Mouse (Mus musculus): ENCODE results near the gene Zkscan16. TPM values are rescaled to one million over a fixed set of nuclear protein-coding genes. Genes with fewer than 3 reads are reported as not detected.

Gene Zkscan16
- total RNA-seq, 2 experiments from 2014 or later = 49.5 to 49.8 TPM

DNA sequence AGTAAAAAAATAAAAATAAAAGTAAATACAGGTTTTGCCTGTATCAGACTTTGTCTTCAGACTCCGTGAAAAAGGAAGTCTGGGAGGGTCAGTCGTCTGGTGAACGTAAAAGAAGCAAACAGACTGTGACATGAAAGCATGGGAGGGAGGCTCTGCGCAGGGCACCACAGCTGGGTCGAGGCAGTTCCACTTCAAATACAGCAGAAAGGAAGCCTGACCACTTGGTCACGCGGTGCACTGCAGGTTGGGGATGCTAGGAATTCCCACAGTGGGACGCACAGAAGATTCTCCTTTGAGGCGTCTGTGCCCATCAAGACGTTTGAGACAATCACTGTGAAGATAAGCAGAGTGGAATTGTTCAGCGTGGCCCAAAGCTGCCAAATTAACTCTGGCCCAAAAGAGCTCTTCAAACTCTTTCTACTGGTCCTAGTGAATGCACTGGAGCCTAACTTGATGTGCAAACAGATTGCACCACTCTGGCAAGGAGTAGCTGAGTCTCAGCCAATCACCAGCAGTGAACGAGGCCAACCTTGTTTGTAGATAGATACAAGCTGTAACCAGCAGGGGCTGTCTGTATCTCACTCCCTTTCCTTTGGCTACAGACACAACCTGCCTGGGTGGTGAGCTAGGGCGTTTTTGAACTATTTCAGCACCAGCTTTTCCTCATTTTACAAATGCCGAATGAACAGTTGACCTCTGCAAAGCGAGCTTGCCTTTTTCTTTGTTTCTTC lies 8.5 kb upstream of the Zkscan16 start:
- intact Hi-C loops (cut with DNase I) = no loop called here
- DNase-seq (ENCODE audit: low spot score in 2 of 2) = peak in 1 of 2 experiments; percentile 6

DNA sequence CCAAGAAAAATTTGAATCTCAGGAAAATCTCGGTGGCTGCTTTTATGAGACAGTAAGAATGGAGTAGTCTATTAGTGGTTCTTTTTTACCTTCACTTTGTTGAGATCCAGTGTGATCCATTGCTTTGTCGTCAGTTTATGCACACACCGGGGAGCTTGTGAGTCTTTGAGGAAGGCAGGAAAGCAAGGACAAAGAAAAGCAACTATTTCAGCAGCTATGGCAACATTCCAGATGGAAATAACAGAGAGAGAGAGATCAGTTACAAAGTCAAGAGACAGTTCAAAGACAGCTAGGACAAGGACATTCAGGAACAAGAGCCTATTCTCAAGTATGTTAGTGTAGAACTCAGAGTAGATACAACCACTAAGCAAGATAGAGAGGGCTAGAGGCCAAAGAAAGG lies 7.6 kb upstream of the Zkscan16 start:
- intact Hi-C loops (cut with DNase I) = no loop called here
- DNase-seq (ENCODE audit: low spot score in 2 of 2) = no peak

GRCm38 (mm10) chr4:58941638-58942037 lies 1.8 kb upstream of the Zkscan16 start:
- no peak for DNase-seq (ENCODE audit: low spot score in 2 of 2)
- intact Hi-C loops (cut with DNase I) = loop anchor here (2.0 kb wide), 1 partner anchor 29 kb away; the partner anchor contains the start of gene Ecpas

- intact Hi-C loops (cut with DNase I) = loop anchor here (2.0 kb wide), 1 partner anchor 30 kb away; the partner anchor contains the start of gene Ecpas
- no peak for DNase-seq (ENCODE audit: low spot score in 2 of 2)
These were observed 486 bp upstream of the Zkscan16 start for GRCm38 (mm10) chr4:58942942-58943341.

DNA sequence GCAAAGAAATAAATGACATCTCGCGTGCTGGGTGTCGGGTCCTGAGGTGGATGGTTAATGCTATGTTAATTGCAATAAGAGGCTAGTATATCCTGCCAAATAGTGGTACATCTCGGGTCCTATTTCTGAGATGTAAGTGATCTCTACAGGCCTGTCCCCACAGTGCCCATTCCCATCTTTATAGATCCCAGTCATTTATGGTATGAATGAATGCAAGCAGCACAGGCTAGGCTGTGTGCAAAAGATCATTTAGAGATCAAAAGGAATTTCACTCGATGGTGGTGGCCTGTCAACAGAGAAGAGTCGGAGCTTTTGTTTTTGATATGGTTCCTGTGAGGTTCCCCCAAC lies 752 bp downstream of the Zkscan16 start:
- intact Hi-C loops (cut with DNase I) = no loop called here
- DNase-seq (ENCODE audit: low spot score in 2 of 2) = no peak

GRCm38 (mm10) chr4:58944695-58945094 lies 1.3 kb downstream of the Zkscan16 start:
- peak in 1 of 2 experiments; percentile 50 for DNase-seq (ENCODE audit: low spot score in 2 of 2)
- intact Hi-C loops (cut with DNase I) = no loop called here

DNA sequence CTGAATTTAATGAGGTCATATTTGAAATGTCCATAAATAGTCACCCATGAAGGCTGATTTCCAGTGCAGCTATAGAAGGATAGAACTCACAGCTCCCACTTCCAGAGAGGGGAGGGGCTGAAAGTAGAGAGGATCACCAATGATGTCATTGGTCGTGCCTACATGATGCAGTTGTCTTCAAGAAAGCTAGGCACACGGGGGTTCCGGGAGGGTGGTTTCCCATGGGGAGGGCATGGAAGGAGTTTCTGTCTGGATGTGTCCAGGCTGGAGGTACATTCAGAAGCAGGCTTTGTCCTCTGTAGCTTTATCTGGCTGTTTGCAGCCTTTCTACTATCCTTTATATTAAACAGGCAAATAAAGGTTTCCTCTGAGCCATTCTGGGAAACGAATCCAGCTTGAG lies 5.0 kb downstream of the Zkscan16 start:
- DNase-seq (ENCODE audit: low spot score in 2 of 2) = no peak
- intact Hi-C loops (cut with DNase I) = no loop called here

DNA sequence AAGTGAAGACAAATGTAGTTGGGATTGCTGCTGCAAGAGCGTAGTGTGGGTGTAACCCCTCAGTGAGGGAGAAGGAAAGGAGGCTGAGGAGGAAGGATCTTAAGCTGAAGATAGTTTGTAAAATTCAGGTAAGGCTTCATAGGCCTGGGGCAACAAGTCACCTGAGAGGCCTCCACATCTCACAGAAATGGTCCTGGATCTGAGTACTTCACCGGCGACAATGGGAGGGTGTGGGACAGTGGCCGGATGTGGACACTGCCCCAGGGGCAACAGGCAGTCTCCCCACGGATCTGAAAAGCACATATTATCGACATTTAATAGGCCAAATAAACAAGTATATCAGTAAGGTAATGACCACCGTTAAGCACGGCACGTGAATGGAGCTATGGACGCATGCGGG lies 9.2 kb downstream of the Zkscan16 start:
- DNase-seq (ENCODE audit: low spot score in 2 of 2) = no peak
- intact Hi-C loops (cut with DNase I) = no loop called here

DNA sequence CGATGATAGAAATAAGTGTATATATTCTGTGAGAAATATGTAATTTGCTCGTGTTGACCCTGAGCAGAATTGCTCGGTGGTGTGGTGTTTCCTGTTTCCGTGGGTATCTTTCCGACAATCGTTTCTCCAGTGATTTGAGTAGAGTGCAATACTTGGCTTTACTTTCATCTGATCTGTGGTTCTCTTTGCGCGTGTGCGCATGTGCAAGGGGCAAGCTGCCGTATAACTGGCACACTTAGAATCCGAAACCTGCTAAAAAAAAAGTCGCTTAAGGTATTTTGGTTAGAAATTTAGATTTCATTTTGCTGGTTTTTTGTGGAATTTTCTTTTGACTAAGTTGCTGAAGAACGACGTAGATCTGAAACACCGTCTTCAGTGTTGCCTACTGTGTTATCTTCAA lies 18.3 kb downstream of the Zkscan16 start:
- DNase-seq (ENCODE audit: low spot score in 2 of 2) = no peak
- intact Hi-C loops (cut with DNase I) = no loop called here

GRCm38 (mm10) chr4:58963271-58963670 lies 19.8 kb downstream of the Zkscan16 start:
- intact Hi-C loops (cut with DNase I) = no loop called here
- DNase-seq (ENCODE audit: low spot score in 2 of 2) = no peak

GRCm38 (mm10) chr4:58965136-58965535 lies 21.7 kb downstream of the Zkscan16 start:
- intact Hi-C loops (cut with DNase I) = no loop called here
- DNase-seq (ENCODE audit: low spot score in 2 of 2) = no peak

DNA sequence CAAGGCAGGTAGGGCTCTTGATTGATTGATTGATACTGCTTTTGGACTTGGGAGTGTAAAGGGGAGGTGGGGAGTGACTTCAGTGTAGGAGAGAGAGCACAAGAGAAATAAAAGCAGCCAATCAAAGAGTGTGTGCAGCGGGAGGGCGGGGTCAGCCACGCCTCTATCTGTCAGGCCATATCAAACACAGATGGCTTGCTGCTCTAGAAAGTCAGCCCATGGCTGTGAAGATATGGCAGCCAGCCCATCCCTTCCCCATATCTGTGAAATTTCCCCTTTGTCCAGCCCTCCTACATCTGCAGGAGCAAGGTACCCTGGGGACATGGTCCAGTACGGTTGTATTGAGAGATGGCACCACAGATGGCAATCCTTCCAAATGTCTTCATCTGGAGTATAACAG lies 27.2 kb downstream of the Zkscan16 start:
- DNase-seq (ENCODE audit: low spot score in 2 of 2) = no peak
- intact Hi-C loops (cut with DNase I) = no loop called here

GRCm38 (mm10) chr4:58975711-58976110 lies 32.3 kb downstream of the Zkscan16 start:
- no peak for DNase-seq (ENCODE audit: low spot score in 2 of 2)

GRCm38 (mm10) chr4:58981421-58981820 lies 38.0 kb downstream of the Zkscan16 start:
- intact Hi-C loops (cut with DNase I) = no loop called here
- DNase-seq (ENCODE audit: low spot score in 2 of 2) = no peak

More at GRCm38 (mm10) chr4:58975711-58976110, 32.3 kb downstream of the Zkscan16 start:
- intact Hi-C loops (cut with DNase I) = no loop called here

DNA sequence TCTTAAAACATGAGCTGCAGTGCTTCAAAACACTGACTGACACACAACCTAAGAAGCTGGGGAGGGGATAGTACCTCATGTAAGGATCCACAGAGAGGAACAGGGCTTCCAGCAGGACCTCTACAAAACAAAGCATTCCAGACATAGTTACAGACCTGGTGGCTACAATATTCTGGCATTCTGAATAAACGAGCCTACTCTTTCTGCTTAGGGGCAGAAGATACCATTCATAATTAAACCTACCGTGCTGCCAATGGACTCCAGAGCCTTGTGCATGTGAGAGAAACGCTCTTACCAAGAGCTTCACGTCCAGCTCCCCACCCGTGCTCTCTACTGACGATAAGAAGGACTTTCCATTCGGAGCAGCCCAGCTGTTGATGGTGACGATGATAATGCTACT lies 39.4 kb downstream of the Zkscan16 start:
- DNase-seq (ENCODE audit: low spot score in 2 of 2) = no peak
- intact Hi-C loops (cut with DNase I) = no loop called here

DNA sequence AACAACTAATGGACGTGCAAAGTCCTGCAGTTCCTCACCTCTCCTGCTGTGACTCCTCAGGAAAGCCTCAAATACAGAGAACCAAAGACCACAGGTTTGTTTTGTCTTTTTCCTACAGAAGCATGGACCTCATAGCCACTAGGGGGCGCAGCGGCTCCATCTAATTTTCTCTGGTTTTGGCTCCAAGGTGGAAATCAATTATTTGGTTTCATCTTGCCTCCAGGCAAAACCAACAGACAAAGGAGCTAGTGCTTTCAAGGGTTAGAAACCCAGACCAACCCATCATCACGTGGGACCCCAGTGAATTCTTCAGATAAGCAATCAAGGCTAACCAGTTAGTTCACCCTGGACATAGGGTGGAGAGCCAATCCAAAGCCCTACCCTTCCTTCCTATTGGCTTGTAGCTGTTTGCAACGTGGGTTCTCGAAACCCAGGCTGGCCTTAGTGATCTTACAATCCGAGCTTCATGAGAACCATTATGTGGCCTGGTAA lies 41.8 kb downstream of the Zkscan16 start:
- intact Hi-C loops (cut with DNase I) = loop anchor here (2.0 kb wide), 1 partner anchor 52 kb away; no protein-coding TSS in a partner anchor
- peak; percentile 54 to 76 for DNase-seq (ENCODE audit: low spot score in 2 of 2)

- peak; percentile 71 to 72 for DNase-seq (ENCODE audit: low spot score in 2 of 2)
- intact Hi-C loops (cut with DNase I) = no loop called here
These were observed 43.2 kb downstream of the Zkscan16 start, which contains the start of gene Ptgr1 for GRCm38 (mm10) chr4:58986540-58987190. TSS of gene Ptgr1 (minus strand) at chr4:58987119.

DNA sequence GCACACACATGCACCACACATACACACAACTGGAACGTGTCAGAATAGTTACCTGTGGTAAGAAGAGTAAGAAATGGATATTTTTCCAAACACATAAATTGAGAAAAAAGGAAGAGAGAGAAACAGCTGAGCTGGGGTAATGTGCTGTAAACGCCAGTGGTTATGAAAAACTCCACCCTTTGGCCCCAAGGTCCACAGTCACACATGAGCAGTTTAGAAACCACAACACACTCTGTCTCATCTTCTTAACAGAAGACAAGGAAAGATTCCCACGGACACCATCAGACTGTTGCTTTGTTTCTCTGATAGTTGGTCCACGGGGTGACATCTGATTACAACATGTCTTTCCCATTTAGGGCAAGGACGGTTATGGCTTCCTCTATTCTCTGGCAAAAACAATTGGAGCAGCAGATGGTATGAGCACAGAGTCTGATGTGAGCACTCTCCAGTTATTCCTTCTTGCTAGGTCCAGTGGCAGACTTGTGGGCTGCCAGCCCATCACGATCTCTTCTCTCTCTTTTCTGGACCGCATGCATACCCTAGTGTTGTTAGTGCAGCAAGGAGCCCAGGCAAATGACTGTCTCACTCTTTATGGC lies 46.0 kb downstream of the Zkscan16 start:
- intact Hi-C loops (cut with DNase I) = no loop called here
- DNase-seq (ENCODE audit: low spot score in 2 of 2) = no peak

DNA sequence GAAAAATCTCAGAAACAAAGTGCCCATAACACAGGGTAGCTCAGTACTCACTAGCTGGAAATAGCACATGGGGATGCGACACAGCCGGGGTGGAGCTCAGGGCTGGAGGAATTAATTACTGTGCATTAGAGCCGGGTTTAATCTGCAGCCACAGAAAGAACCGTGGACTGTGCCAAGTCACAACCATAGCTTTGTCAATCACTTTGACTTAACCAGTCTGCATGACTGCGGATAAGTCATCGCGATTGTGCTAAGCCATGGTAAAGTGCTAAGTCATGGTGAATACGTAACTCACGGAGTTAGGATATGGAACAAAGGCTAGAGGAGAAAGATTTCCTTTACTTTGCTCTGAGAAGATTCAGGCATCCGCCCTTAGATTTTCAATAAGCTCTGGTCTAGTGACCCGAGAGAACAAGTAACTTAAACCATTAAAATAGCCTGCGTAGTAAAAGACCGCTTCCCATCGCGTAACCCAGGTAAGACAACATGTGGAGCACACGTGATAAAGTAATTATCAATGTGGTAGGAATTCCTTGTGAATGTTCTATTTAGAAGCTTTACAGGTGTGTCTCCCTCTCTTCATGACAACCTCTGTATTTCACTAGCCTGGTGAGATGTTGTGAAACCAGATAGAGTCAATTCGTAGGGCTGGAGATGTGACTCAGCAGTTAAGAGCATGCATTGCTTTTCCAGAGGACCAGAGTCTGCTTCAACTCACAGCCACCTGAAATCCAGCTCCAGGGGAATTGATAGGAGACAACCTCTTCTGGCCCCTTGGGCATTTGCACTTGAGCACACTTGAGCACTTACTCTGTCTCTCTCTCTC lies 47.4 kb downstream of the Zkscan16 start:
- no peak for DNase-seq (ENCODE audit: low spot score in 2 of 2)

GRCm38 (mm10) chr4:58992195-58992594 lies 48.8 kb downstream of the Zkscan16 start:
- intact Hi-C loops (cut with DNase I) = no loop called here
- no peak for DNase-seq (ENCODE audit: low spot score in 2 of 2)

More for the DNA sequence above, 47.4 kb downstream of the Zkscan16 start:
- intact Hi-C loops (cut with DNase I) = no loop called here
